Mouse (Mus musculus) hindbrain, embryonic 15.5 days (tissue): ENCODE measurements at regions not wholly inside any gene's neighbourhood (a gene's known extent, or its start where the extent isn't known, plus 50 kb on each side); places are given as distances from the start of the nearest gene placed in this dataset.

Experiments used
- ATAC-seq: fragments of 200-750 bp; cut with Nextera tagmentation; 2 replicates; pipeline ENCODE4 v1.8.0; 2017; ENCODE audit warnings: low read depth, moderate number of reproducible peaks, moderate TSS enrichment; ENCODE audit not compliant: low FRiP score
- H3K27ac ChIP-seq: fragments of 300-500 bp; sonication (generic); replicated peaks from 2 replicates; pipeline ENCODE4 v1.5.1; 2015; ENCODE audit warnings: mild to moderate bottlenecking, inconsistent platforms
- H3K27me3 ChIP-seq: fragments of 300-500 bp; sonication (generic); 2 replicates; pipeline ENCODE4 v1.6.1; 2015; ENCODE audit warnings: control low read depth, inconsistent platforms
- H3K36me3 ChIP-seq: fragments of 300-500 bp; sonication (generic); 2 replicates; pipeline ENCODE4 v1.6.1; 2015; ENCODE audit warnings: control low read depth, inconsistent platforms
- H3K4me1 ChIP-seq: fragments of 300-500 bp; sonication (generic); replicated peaks from 2 replicates; pipeline ENCODE4 v1.6.1; 2015; ENCODE audit warnings: control low read depth, inconsistent platforms
- H3K4me2 ChIP-seq: fragments of 300-500 bp; sonication (generic); 2 replicates; pipeline ENCODE4 v1.6.1; 2015; ENCODE audit warnings: moderate library complexity, mild to moderate bottlenecking, inconsistent platforms
- H3K4me3 ChIP-seq: fragments of 300-500 bp; sonication (generic); 2 replicates; pipeline ENCODE4 v1.5.1; 2015; ENCODE audit warnings: mild to moderate bottlenecking, inconsistent platforms
- H3K9ac ChIP-seq: fragments of 300-500 bp; sonication (generic); 2 replicates; pipeline ENCODE4 v1.6.1; 2015; ENCODE audit warnings: inconsistent platforms
- H3K9me3 ChIP-seq: fragments of 300-500 bp; sonication (generic); 2 replicates; pipeline ENCODE4 v1.6.1; 2016; ENCODE audit warnings: control low read depth, inconsistent platforms
- WGBS: fragments of 180-500 bp; shearing (Covaris S2); methylation state at CpG from one replicate; pipeline ENCODE4 v1.1.7; 2015; 5-methylcytosine and 5-hydroxymethylcytosine counted together

- H3K27me3 ChIP-seq: no peaks in the 10 kb centered on the region
- WGBS: 62% methylated on average over 2 of the region's 2 CpGs
- no peaks in the 10 kb centered on the region for H3K9me3 ChIP-seq
- H3K9ac ChIP-seq: no peak overlapping the region
- no peaks in the 10 kb centered on the region for H3K36me3 ChIP-seq
- H3K4me1 ChIP-seq: no peaks in the 10 kb centered on the region
- no peak overlapping the region for H3K4me3 ChIP-seq
- H3K4me2 ChIP-seq: no peak overlapping the region
- ATAC-seq: no peak
- H3K27ac ChIP-seq: no peak overlapping the region
Measured at GRCm38 (mm10) chr1:149760440-149760839, 200.7 kb downstream of the Pla2g4a start.

- ATAC-seq: no peak
- Histone ChIP-seq H3K27ac (no peak overlapping the region), H3K9me3 (no peaks in the 10 kb centered on the region), H3K4me1 (no peaks in the 10 kb centered on the region), H3K9ac (no peak overlapping the region), H3K4me2 (no peak overlapping the region), H3K4me3 (no peak overlapping the region), H3K27me3 (no peaks in the 10 kb centered on the region), H3K36me3 (no peaks in the 10 kb centered on the region)
- WGBS: 83% methylated on average over 2 of the region's 2 CpGs
Measured at GRCm38 (mm10) chr1:149758783-149759132, 202.3 kb downstream of the Pla2g4a start.

GRCm38 (mm10) chr1:149758092-149758782 is 202.9 kb downstream of the Pla2g4a start:
- ATAC-seq: 0 out of 2 replicates have a peak, but pooled peaks have one; percentile 27
- Histone ChIP-seq H3K4me1 (no peaks in the 10 kb centered on the region), H3K36me3 (no peaks in the 10 kb centered on the region), H3K4me2 (no peak overlapping the region), H3K27me3 (no peaks in the 10 kb centered on the region), H3K27ac (no peak overlapping the region), H3K9ac (no peak overlapping the region), H3K4me3 (no peak overlapping the region), H3K9me3 (no peaks in the 10 kb centered on the region)
- WGBS: 84% methylated on average over 1 of the region's 1 CpGs

GRCm38 (mm10) chr1:149753269-149754060 is 207.6 kb downstream of the Pla2g4a start:
- no peaks in the 10 kb centered on the region for H3K27me3 ChIP-seq
- H3K27ac ChIP-seq: no peak overlapping the region
- WGBS: 56% methylated on average over 7 of the region's 7 CpGs
- no peak overlapping the region for H3K4me3 ChIP-seq
- H3K9ac ChIP-seq: no peak overlapping the region
- no peaks in the 10 kb centered on the region for H3K9me3 ChIP-seq
- H3K4me2 ChIP-seq: no peak overlapping the region
- H3K4me1 ChIP-seq: no peaks in the 10 kb centered on the region
- no peak for ATAC-seq
- no peaks in the 10 kb centered on the region for H3K36me3 ChIP-seq

GRCm38 (mm10) chr1:149749405-149749804 is 211.7 kb downstream of the Pla2g4a start:
- WGBS: 89% methylated on average over 2 of the region's 2 CpGs
- no peak for ATAC-seq

GRCm38 (mm10) chr1:149738959-149739358 is 222.1 kb downstream of the Pla2g4a start:
- Histone ChIP-seq H3K4me2 (no peak overlapping the region), H3K9ac (no peak overlapping the region), H3K27me3 (no peaks in the 10 kb centered on the region), H3K9me3 (no peaks in the 10 kb centered on the region), H3K27ac (no peak overlapping the region), H3K4me3 (no peak overlapping the region), H3K4me1 (no peaks in the 10 kb centered on the region), H3K36me3 (no peaks in the 10 kb centered on the region)
- 82% methylated on average over 3 of the region's 3 CpGs for WGBS
- ATAC-seq: no peak

More at GRCm38 (mm10) chr1:149749405-149749804, 211.7 kb downstream of the Pla2g4a start:
- Histone ChIP-seq H3K27ac (no peak overlapping the region), H3K9me3 (no peaks in the 10 kb centered on the region), H3K4me1 (no peaks in the 10 kb centered on the region), H3K4me2 (no peak overlapping the region), H3K36me3 (no peaks in the 10 kb centered on the region), H3K27me3 (no peaks in the 10 kb centered on the region), H3K4me3 (no peak overlapping the region), H3K9ac (no peak overlapping the region)

- no peak overlapping the region for H3K4me2 ChIP-seq
- no peaks in the 10 kb centered on the region for H3K36me3 ChIP-seq
- H3K4me3 ChIP-seq: no peak overlapping the region
- H3K27me3 ChIP-seq: no peaks in the 10 kb centered on the region
- no peak for ATAC-seq
- H3K27ac ChIP-seq: no peak overlapping the region
- H3K4me1 ChIP-seq: no peaks in the 10 kb centered on the region
- H3K9me3 ChIP-seq: no peaks in the 10 kb centered on the region
- H3K9ac ChIP-seq: no peak overlapping the region
- 82% methylated on average over 2 of the region's 2 CpGs for WGBS
Measured at GRCm38 (mm10) chr1:149734241-149734640, 226.8 kb downstream of the Pla2g4a start.

- ATAC-seq: no peak
- no peak overlapping the region for H3K4me2 ChIP-seq
- H3K4me3 ChIP-seq: no peak overlapping the region
- H3K9me3 ChIP-seq: no peaks in the 10 kb centered on the region
- H3K27ac ChIP-seq: no peak overlapping the region
- WGBS: 87% methylated on average over 1 of the region's 1 CpGs
- H3K4me1 ChIP-seq: no peaks in the 10 kb centered on the region
- no peaks in the 10 kb centered on the region for H3K36me3 ChIP-seq
- no peak overlapping the region for H3K9ac ChIP-seq
- H3K27me3 ChIP-seq: no peaks in the 10 kb centered on the region
Measured at GRCm38 (mm10) chr1:149715171-149715570, 245.9 kb downstream of the Pla2g4a start.

- H3K4me2 ChIP-seq: no peak overlapping the region
- H3K27ac ChIP-seq: no peak overlapping the region
- no peak overlapping the region for H3K4me3 ChIP-seq
- no peaks in the 10 kb centered on the region for H3K36me3 ChIP-seq
- no peaks in the 10 kb centered on the region for H3K27me3 ChIP-seq
- WGBS: 90% methylated on average over 1 of the region's 1 CpGs
- H3K9ac ChIP-seq: no peak overlapping the region
- H3K9me3 ChIP-seq: no peaks in the 10 kb centered on the region
- ATAC-seq: no peak
- H3K4me1 ChIP-seq: no peaks in the 10 kb centered on the region
Measured at GRCm38 (mm10) chr1:149712330-149712729, 248.8 kb downstream of the Pla2g4a start.

- Histone ChIP-seq H3K27me3 (no peaks in the 10 kb centered on the region), H3K9ac (no peak overlapping the region), H3K4me3 (no peak overlapping the region), H3K27ac (no peak overlapping the region), H3K4me2 (no peak overlapping the region), H3K36me3 (no peaks in the 10 kb centered on the region), H3K9me3 (no peaks in the 10 kb centered on the region), H3K4me1 (no peaks in the 10 kb centered on the region)
- 90% methylated on average over 1 of the region's 1 CpGs for WGBS
- no peak for ATAC-seq
Measured at GRCm38 (mm10) chr1:149705223-149705622, 255.9 kb downstream of the Pla2g4a start.

GRCm38 (mm10) chr1:149699411-149699810 is 261.7 kb downstream of the Pla2g4a start:
- 72% methylated on average over 4 of the region's 4 CpGs for WGBS
- Histone ChIP-seq H3K36me3 (no peaks in the 10 kb centered on the region), H3K27ac (no peak overlapping the region), H3K4me2 (no peak overlapping the region), H3K9me3 (no peaks in the 10 kb centered on the region), H3K4me1 (no peaks in the 10 kb centered on the region), H3K4me3 (no peak overlapping the region), H3K27me3 (no peaks in the 10 kb centered on the region), H3K9ac (no peak overlapping the region)
- no peak for ATAC-seq

- Histone ChIP-seq H3K27me3 (no peaks in the 10 kb centered on the region), H3K36me3 (no peaks in the 10 kb centered on the region), H3K9me3 (no peaks in the 10 kb centered on the region), H3K4me1 (no peaks in the 10 kb centered on the region), H3K9ac (no peak overlapping the region), H3K4me3 (no peak overlapping the region), H3K4me2 (no peak overlapping the region), H3K27ac (no peak overlapping the region)
- ATAC-seq: no peak
- WGBS: 72% methylated on average over 1 of the region's 1 CpGs
Measured at GRCm38 (mm10) chr1:149674166-149674565, 286.9 kb downstream of the Pla2g4a start.
